Mouse (Mus musculus): ENCODE data around the gene Mapk1. TPM values are rescaled to one million over a fixed set of nuclear protein-coding genes. Genes with fewer than 3 reads are reported as not detected.

Gene Mapk1
- 77.2 TPM for polyA plus RNA-seq (2012; fragmentation: generic; extraction: Trizol)
- long read RNA-seq, experiment 1, full-length matches to known transcripts, result 42 of 55 reads
- long read RNA-seq, experiment 1, partial matches to known transcripts, result 9 of 55 reads
- long read RNA-seq, experiment 1, other reads (novel, unspliced or antisense), result 4 of 55 reads
- long read RNA-seq, experiment 2, full-length matches to known transcripts, result 592 of 640 reads
- long read RNA-seq, experiment 2, partial matches to known transcripts, result 11 of 640 reads
- long read RNA-seq, experiment 2, other reads (novel, unspliced or antisense), result 37 of 640 reads

- Histone ChIP-seq H3K79me2 (ENCODE audit: control insufficient read depth, insufficient read depth) (peaks cover 52% of the 10 kb centered on the region), H3K4me3 (ENCODE audit: insufficient read depth, poor library complexity, severe bottlenecking) (peak within 1 kb of the TSS; percentile 81), H3K27me3 (ENCODE audit: control insufficient read depth, insufficient read depth, insufficient read length) (no peaks in the 10 kb centered on the region), H3K36me3 (ENCODE audit: control insufficient read depth, insufficient read depth) (peaks cover 14% of the 10 kb centered on the region), H3ac (ENCODE audit: control insufficient read depth, insufficient read length, low read depth) (peak within 1 kb of the TSS; percentile 97), H3K79me3 (ENCODE audit: low read depth) (peaks cover 43% of the 10 kb centered on the region)
- TF ChIP-seq FOSL1 (IDR thresholded peaks at IDR 0.05; ENCODE audit: insufficient read depth, low read length, poor library complexity, severe bottlenecking) (no peak), CTCF (IDR thresholded peaks at IDR 0.05; ENCODE audit: control insufficient read depth, insufficient read depth, insufficient read length) (no peak), MAX (IDR thresholded peaks at IDR 0.05) (peak; percentile 75), CEBPB (IDR thresholded peaks at IDR 0.05; ENCODE audit: low read depth) (no peak), USF1 (IDR thresholded peaks at IDR 0.05; ENCODE audit: low read depth) (peak; percentile 10), MYOG (IDR thresholded peaks at IDR 0.05; ENCODE audit: control insufficient read depth, extremely low read depth, insufficient read length) (no peak), MYOD1 (IDR thresholded peaks at IDR 0.05; ENCODE audit: control insufficient read depth, insufficient read length, low read depth) (no peak)
These were observed at the start of gene Mapk1 for GRCm38 (mm10) chr16:16983131-16983533. Gene Mapk1, plus strand, starts transcription at chr16:16983382.

- Histone ChIP-seq H3K79me3 (ENCODE audit: low read depth) (no peaks in the 10 kb centered on the region), H3K4me3 (ENCODE audit: insufficient read depth, poor library complexity, severe bottlenecking) (no peak overlapping the region), H3K36me3 (ENCODE audit: control insufficient read depth, insufficient read depth) (no peaks in the 10 kb centered on the region), H3ac (ENCODE audit: control insufficient read depth, insufficient read length, low read depth) (no peak overlapping the region), H3K79me2 (ENCODE audit: control insufficient read depth, insufficient read depth) (no peaks in the 10 kb centered on the region), H3K27me3 (ENCODE audit: control insufficient read depth, insufficient read depth, insufficient read length) (no peaks in the 10 kb centered on the region)
- TF ChIP-seq USF1 (IDR thresholded peaks at IDR 0.05; ENCODE audit: low read depth) (no peak), CTCF (IDR thresholded peaks at IDR 0.05; ENCODE audit: control insufficient read depth, insufficient read depth, insufficient read length) (no peak), MAX (IDR thresholded peaks at IDR 0.05) (no peak), MYOD1 (IDR thresholded peaks at IDR 0.05; ENCODE audit: control insufficient read depth, insufficient read length, low read depth) (no peak), MYOG (IDR thresholded peaks at IDR 0.05; ENCODE audit: control insufficient read depth, extremely low read depth, insufficient read length) (no peak), FOSL1 (IDR thresholded peaks at IDR 0.05; ENCODE audit: insufficient read depth, low read length, poor library complexity, severe bottlenecking) (no peak), CEBPB (IDR thresholded peaks at IDR 0.05; ENCODE audit: low read depth) (no peak)
These were observed 43.6 kb upstream of the Mapk1 start for GRCm38 (mm10) chr16:16939543-16939942.

- H3K79me3 ChIP-seq (ENCODE audit: low read depth), result no peaks in the 10 kb centered on the region
- no peak for TF ChIP-seq MAX (IDR thresholded peaks at IDR 0.05)
- TF ChIP-seq FOSL1 (IDR thresholded peaks at IDR 0.05; ENCODE audit: insufficient read depth, low read length, poor library complexity, severe bottlenecking), result no peak
- TF ChIP-seq USF1 (IDR thresholded peaks at IDR 0.05; ENCODE audit: low read depth), result no peak
- no peak for TF ChIP-seq CTCF (IDR thresholded peaks at IDR 0.05; ENCODE audit: control insufficient read depth, insufficient read depth, insufficient read length)
- TF ChIP-seq CEBPB (IDR thresholded peaks at IDR 0.05; ENCODE audit: low read depth), result no peak
- TF ChIP-seq MYOG (IDR thresholded peaks at IDR 0.05; ENCODE audit: control insufficient read depth, extremely low read depth, insufficient read length), result no peak
- TF ChIP-seq MYOD1 (IDR thresholded peaks at IDR 0.05; ENCODE audit: control insufficient read depth, insufficient read length, low read depth), result no peak
- no peak overlapping the region for H3ac ChIP-seq (ENCODE audit: control insufficient read depth, insufficient read length, low read depth)
- no peaks in the 10 kb centered on the region for H3K36me3 ChIP-seq (ENCODE audit: control insufficient read depth, insufficient read depth)
- no peaks in the 10 kb centered on the region for H3K79me2 ChIP-seq (ENCODE audit: control insufficient read depth, insufficient read depth)
- H3K4me3 ChIP-seq (ENCODE audit: insufficient read depth, poor library complexity, severe bottlenecking), result no peak overlapping the region
- H3K27me3 ChIP-seq (ENCODE audit: control insufficient read depth, insufficient read depth, insufficient read length), result peaks cover 5% of the 10 kb centered on the region
These were observed 42.1 kb upstream of the Mapk1 start for GRCm38 (mm10) chr16:16941078-16941477.

GRCm38 (mm10) chr16:16958575-16958974 lies 24.6 kb upstream of the Mapk1 start:
- H3ac ChIP-seq (ENCODE audit: control insufficient read depth, insufficient read length, low read depth), result no peak overlapping the region
- no peak for TF ChIP-seq MAX (IDR thresholded peaks at IDR 0.05)
- no peak for TF ChIP-seq CEBPB (IDR thresholded peaks at IDR 0.05; ENCODE audit: low read depth)
- TF ChIP-seq MYOD1 (IDR thresholded peaks at IDR 0.05; ENCODE audit: control insufficient read depth, insufficient read length, low read depth), result no peak
- TF ChIP-seq MYOG (IDR thresholded peaks at IDR 0.05; ENCODE audit: control insufficient read depth, extremely low read depth, insufficient read length), result no peak
- TF ChIP-seq USF1 (IDR thresholded peaks at IDR 0.05; ENCODE audit: low read depth), result no peak
- TF ChIP-seq CTCF (IDR thresholded peaks at IDR 0.05; ENCODE audit: control insufficient read depth, insufficient read depth, insufficient read length), result no peak
- no peak for TF ChIP-seq FOSL1 (IDR thresholded peaks at IDR 0.05; ENCODE audit: insufficient read depth, low read length, poor library complexity, severe bottlenecking)
- H3K36me3 ChIP-seq (ENCODE audit: control insufficient read depth, insufficient read depth), result no peaks in the 10 kb centered on the region
- H3K27me3 ChIP-seq (ENCODE audit: control insufficient read depth, insufficient read depth, insufficient read length), result no peaks in the 10 kb centered on the region
- H3K4me3 ChIP-seq (ENCODE audit: insufficient read depth, poor library complexity, severe bottlenecking), result no peak overlapping the region
- H3K79me2 ChIP-seq (ENCODE audit: control insufficient read depth, insufficient read depth), result no peaks in the 10 kb centered on the region
- no peaks in the 10 kb centered on the region for H3K79me3 ChIP-seq (ENCODE audit: low read depth)

GRCm38 (mm10) chr16:16959907-16960306 lies 23.3 kb upstream of the Mapk1 start:
- Histone ChIP-seq H3K79me3 (ENCODE audit: low read depth) (no peaks in the 10 kb centered on the region), H3K27me3 (ENCODE audit: control insufficient read depth, insufficient read depth, insufficient read length) (no peaks in the 10 kb centered on the region), H3ac (ENCODE audit: control insufficient read depth, insufficient read length, low read depth) (no peak overlapping the region), H3K4me3 (ENCODE audit: insufficient read depth, poor library complexity, severe bottlenecking) (no peak overlapping the region), H3K36me3 (ENCODE audit: control insufficient read depth, insufficient read depth) (no peaks in the 10 kb centered on the region), H3K79me2 (ENCODE audit: control insufficient read depth, insufficient read depth) (no peaks in the 10 kb centered on the region)
- TF ChIP-seq USF1 (IDR thresholded peaks at IDR 0.05; ENCODE audit: low read depth) (no peak), FOSL1 (IDR thresholded peaks at IDR 0.05; ENCODE audit: insufficient read depth, low read length, poor library complexity, severe bottlenecking) (no peak), MYOG (IDR thresholded peaks at IDR 0.05; ENCODE audit: control insufficient read depth, extremely low read depth, insufficient read length) (no peak), MYOD1 (IDR thresholded peaks at IDR 0.05; ENCODE audit: control insufficient read depth, insufficient read length, low read depth) (no peak), CTCF (IDR thresholded peaks at IDR 0.05; ENCODE audit: control insufficient read depth, insufficient read depth, insufficient read length) (no peak), CEBPB (IDR thresholded peaks at IDR 0.05; ENCODE audit: low read depth) (no peak), MAX (IDR thresholded peaks at IDR 0.05) (no peak)
